Mouse (Mus musculus): ENCODE data around the gene Hsp90ab1. TPM values are rescaled to one million over a fixed set of nuclear protein-coding genes. Genes with fewer than 3 reads are reported as not detected.
A peak's percentile ranks its signal among the peaks of the same experiment; 100 is the strongest.

The Hsp90ab1 gene
- polyA plus RNA-seq, 1 experiment from 2014 or later: 1,098 TPM

DNA sequence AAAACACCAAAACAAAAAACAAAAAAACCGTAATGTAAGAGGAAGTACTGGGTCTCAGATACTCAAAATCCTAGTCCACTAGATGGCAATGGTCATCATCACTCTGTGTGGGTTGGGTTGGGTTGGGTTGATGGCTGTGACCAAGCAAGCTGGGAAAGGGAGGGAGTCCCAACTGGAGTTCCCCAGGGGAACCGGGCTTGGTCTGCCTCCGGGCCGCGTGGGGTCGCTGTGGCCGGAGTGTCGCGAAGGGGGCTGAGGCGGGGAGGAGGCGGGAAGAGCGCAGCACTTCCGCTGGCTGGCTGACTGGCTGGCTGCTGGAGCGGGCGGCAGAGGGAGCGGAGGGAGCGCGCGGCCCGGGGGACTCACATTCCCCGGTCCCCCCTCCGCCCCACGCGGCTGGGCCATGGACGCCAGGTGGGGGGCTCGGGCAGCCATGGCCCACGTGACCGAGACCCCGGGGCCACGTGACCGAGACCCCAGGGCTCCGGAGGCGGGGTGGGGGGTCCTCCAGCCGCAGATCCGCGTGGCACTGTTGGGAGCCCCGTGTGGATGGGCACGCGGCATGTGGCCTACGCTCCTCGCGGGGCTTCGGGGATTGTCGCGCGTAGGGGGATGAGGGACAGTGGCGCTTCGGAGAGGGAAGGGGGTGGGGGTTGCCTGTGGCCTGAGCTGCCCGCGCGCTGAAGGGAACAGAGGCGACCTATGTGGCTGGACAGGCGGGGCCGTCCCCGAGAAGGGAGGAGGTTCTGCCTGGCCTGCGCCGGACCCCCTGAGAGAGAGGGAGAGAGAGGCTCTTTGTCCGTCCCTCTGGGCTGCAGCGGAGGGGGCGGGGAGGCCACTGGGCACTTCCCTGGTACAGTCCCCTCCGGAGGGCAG is 9.2 kb downstream of the Hsp90ab1 start, which contains the start of gene Slc35b2:
Gene Slc35b2, plus strand, starts transcription at position 220 of the 876 bp plus-strand sequence.
- H3K36me3 ChIP-seq: peaks cover 44% of the 10 kb centered on the region
- peak within 1 kb of the TSS; percentile 97 for H3K4me2 ChIP-seq
- peak within 1 kb of the TSS; percentile 81 for H3K27ac ChIP-seq
- peaks cover 2% of the 10 kb centered on the region; the same call in 1 of the 2 replicates for H3K27me3 ChIP-seq (replicated peaks)
- WGBS (ENCODE audit: insufficient replicate concordance): under 1% methylated on average over 58 of the region's 61 CpGs
- no peaks in the 10 kb centered on the region for H3K9me3 ChIP-seq (replicated peaks)
- peak within 1 kb of the TSS; percentile 97 for H3K9ac ChIP-seq
- H3K4me1 ChIP-seq: peaks cover 44% of the 10 kb centered on the region
- H3K4me3 ChIP-seq: peak within 1 kb of the TSS; percentile 86
- ATAC-seq: peak; percentile 79

DNA sequence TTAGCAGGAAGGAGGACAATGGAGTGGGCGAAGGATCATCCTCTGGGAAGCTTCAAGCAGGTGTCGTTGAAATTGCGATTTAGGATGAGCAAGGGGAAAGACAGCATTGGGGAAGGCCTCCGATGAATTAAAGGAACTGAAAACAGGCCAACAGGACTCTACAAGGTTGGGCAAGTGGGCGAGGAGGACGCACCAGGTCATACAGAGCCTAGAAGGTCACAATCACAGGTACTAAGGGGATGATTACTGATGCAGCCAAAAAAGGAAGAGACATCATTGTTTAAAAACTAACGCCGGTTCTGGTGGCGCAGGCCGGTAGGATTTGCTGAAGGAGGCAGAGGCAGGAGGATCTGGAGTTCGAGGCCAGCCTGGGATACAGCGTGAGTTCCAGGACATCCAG is 9.9 kb downstream of the Hsp90ab1 start:
- ATAC-seq: no peak
- Histone ChIP-seq H3K4me3 (no peak overlapping the region), H3K27me3 (replicated peaks) (peaks cover 9% of the 10 kb centered on the region), H3K36me3 (peaks cover 38% of the 10 kb centered on the region), H3K4me1 (peaks cover 39% of the 10 kb centered on the region), H3K9me3 (replicated peaks) (no peaks in the 10 kb centered on the region), H3K4me2 (peak overlapping the region; percentile 97), H3K9ac (no peak overlapping the region), H3K27ac (no peak overlapping the region)
- WGBS (ENCODE audit: insufficient replicate concordance): 65% methylated on average over 12 of the region's 12 CpGs

DNA sequence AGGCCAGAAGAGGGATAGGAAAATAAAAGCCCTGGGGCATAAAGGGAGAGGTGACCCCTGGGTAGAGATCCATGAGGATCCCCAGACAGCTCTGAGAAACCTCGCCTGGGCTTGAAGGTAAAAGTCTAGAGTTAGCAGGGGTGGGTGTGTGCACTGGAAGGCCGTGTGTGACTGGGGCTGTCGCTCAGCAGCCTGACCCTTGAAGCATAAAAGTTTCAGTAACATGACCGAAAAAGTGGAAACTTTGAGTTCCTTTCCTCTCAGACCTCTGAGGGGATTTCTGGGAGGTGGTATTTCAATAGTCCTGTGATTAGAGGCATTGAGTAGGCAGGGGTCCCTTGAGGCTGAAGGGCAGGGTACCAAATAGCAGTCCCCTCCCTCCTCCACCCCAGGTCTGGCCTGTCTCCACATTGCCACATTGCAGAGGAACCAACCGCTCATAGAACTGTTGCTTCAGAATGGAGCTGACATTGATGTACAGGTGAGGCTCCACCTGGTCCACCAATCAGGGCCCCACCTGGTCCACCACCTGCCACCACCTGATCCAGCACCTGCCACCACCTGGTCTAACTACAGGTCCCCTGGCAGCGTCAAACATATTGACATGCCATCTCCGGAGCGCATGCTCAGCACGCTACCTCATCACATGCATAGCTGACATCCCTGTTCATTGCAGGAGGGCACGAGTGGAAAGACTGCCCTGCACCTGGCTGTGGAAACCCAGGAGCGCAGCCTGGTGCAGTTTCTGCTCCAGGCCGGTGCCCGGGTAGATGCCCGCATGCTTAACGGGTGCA is 13.1 kb downstream of the Hsp90ab1 start:
- Histone ChIP-seq H3K4me3 (no peak overlapping the region), H3K4me1 (peaks cover 33% of the 10 kb centered on the region), H3K27me3 (replicated peaks) (peaks cover 34% of the 10 kb centered on the region), H3K27ac (no peak overlapping the region), H3K9me3 (replicated peaks) (no peaks in the 10 kb centered on the region), H3K36me3 (peaks cover 5% of the 10 kb centered on the region; the same call in 1 of the 2 replicates), H3K9ac (no peak overlapping the region), H3K4me2 (no peak overlapping the region)
- WGBS (ENCODE audit: insufficient replicate concordance): 79% methylated on average over 15 of the region's 15 CpGs
- no peak for ATAC-seq

DNA sequence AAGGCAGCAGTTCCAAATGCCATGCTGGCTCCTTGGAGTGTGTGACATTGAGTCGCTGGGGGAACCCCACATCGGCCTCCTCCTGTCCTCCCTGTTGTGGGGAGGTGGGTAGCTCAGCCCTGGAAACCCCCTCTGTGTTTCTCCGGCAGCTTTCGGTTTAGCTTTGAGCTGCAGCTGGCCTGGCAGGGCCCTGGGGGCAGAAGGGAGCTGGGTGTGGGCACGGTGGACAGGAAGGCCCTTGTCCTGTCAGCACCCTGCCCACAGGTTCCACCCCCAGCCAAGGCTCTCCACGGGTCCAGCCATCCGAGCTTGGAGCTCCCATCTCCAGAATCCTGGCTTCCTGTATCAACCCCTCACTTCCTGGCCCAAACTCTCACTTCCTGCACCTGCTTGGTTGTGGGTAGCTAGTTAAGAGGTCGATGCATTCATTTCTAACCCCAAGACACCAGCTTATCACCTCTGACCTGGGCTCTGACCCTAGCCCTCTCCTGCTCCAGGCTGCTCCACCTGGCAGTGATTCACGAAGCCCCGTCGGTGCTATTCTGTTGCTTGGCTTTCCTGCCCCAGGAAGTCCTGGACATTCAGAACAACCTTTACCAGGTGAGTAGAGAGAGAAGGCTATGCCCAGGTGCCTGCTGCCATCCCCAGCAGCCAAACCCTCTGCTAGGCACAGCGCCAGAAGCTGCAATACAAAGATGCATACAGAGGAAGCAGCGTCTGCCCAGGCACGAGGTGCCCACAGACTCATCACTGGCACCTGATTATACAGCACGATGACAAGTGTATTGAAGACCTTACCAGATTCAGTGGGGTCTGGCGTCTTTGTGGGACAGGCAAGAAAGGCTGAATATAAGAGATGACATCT is 14.8 kb downstream of the Hsp90ab1 start:
- WGBS (ENCODE audit: insufficient replicate concordance): 57% methylated on average over 16 of the region's 16 CpGs
- H3K27me3 ChIP-seq (replicated peaks): peaks cover 47% of the 10 kb centered on the region
- H3K9me3 ChIP-seq (replicated peaks): no peaks in the 10 kb centered on the region
- peaks cover 27% of the 10 kb centered on the region for H3K4me1 ChIP-seq
- H3K27ac ChIP-seq: no peak overlapping the region
- ATAC-seq: no peak
- H3K36me3 ChIP-seq: peaks cover 5% of the 10 kb centered on the region; the same call in 1 of the 2 replicates
- peak overlapping the region; percentile 84; the same call in 1 of the 2 replicates for H3K4me2 ChIP-seq
- no peak overlapping the region for H3K4me3 ChIP-seq
- no peak overlapping the region for H3K9ac ChIP-seq

DNA sequence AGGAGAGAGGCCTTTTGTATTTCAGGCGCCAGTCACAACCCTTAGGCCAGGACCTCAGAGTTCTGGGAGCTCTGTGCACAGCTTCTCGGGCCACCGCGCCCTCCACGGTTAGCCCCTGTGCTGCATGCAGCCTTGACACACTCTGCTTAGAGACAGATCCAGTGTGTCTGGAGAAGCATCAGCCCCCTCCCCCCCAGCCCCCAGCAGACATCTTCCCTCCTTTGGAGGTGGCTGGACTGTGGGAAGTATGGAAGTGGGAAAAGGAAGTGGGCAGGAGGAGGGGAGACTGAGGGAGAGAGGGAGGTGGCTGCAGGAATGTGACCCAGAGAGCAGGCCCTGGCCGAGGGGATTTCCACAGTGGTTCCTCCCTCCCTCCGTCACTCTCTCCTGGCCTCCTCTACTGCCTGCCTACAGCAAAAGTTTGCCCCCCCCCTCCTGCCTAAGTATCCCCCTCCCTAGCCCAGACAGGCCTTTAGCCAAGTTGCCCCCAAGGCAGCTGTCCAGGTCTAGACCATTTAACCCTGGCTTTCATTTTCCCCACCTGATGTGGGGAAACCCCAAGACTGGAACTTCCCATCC is 15.7 kb downstream of the Hsp90ab1 start:
- WGBS (ENCODE audit: insufficient replicate concordance): 37% methylated on average over 6 of the region's 7 CpGs
- no peak overlapping the region for H3K9ac ChIP-seq
- H3K4me2 ChIP-seq: peak overlapping the region; percentile 84
- ATAC-seq: no peak
- H3K4me3 ChIP-seq: 0 out of 2 replicates have a peak overlapping the region, but pooled peaks have one; percentile 58
- H3K4me1 ChIP-seq: peaks cover 27% of the 10 kb centered on the region
- peaks cover 48% of the 10 kb centered on the region for H3K27me3 ChIP-seq (replicated peaks)
- H3K36me3 ChIP-seq: peaks cover 5% of the 10 kb centered on the region; the same call in 1 of the 2 replicates
- no peak overlapping the region for H3K27ac ChIP-seq
- H3K9me3 ChIP-seq (replicated peaks): no peaks in the 10 kb centered on the region

DNA sequence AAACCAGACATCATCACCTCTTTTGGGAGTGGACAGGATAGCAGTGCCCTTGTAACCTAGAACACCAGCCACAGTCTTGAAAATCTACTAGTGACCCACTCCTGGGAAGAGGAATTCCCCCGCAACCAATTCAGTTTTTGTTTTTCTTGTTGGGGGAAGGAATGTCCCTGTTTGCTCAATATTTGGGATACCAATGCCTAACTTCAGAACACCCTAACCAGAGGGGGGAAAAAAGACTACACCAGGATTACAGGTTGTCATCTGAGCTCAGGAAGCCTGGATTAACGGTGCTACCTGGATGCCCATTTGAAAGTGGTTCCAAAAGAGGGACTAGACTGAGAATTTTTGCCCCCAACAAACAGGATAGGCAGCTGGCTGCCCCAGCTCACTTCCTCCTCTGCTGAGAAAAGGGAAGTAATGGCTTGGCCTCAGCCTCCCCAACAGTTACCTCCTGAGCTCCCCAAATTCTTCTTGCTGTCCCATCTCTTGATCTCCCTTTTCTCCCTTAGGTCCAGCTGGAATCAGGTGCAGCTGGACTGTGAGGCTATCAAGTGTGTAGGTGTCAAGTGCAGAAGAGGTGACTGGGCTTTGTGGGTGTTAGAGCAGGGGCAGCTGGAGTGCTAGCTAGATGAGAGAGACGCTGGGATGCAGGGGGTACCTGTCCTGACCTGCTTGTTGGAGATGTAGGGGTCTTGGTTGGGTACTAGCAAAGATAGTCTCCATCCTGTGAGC is 16.4 kb downstream of the Hsp90ab1 start:
- peaks cover 53% of the 10 kb centered on the region for H3K27me3 ChIP-seq (replicated peaks)
- H3K27ac ChIP-seq: no peak overlapping the region
- H3K9ac ChIP-seq: peak overlapping the region; percentile 54; the same call in 1 of the 2 replicates

DNA sequence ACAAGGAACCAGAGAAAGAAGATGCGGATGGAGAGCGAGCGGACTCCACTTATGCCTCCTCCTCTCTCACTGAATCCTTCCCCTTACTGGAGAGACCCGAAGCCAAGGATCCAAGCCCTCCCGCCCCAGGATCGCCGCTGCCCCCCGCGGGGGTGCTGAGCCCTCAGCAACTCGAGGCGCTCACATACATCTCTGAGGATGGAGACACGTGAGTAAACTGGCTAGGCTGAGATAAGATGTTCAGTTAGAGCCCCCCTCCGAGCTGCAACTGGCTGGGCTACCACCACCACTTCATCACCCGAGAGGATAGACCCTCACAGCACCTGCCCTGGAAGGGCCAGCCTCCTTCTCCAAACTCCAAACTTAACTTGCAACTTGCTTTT is 17.0 kb downstream of the Hsp90ab1 start:
- 2% methylated on average over 14 of the region's 14 CpGs for WGBS (ENCODE audit: insufficient replicate concordance)
- Histone ChIP-seq H3K27ac (no peak overlapping the region), H3K4me2 (peak overlapping the region; percentile 84), H3K4me3 (peak overlapping the region; percentile 58), H3K27me3 (replicated peaks) (peaks cover 59% of the 10 kb centered on the region), H3K9me3 (replicated peaks) (no peaks in the 10 kb centered on the region), H3K4me1 (peaks cover 31% of the 10 kb centered on the region), H3K36me3 (peaks cover 5% of the 10 kb centered on the region; the same call in 1 of the 2 replicates), H3K9ac (peak overlapping the region; percentile 54)
- no peak for ATAC-seq

More for the DNA sequence above, 16.4 kb downstream of the Hsp90ab1 start:
- Histone ChIP-seq H3K9me3 (replicated peaks) (no peaks in the 10 kb centered on the region), H3K36me3 (peaks cover 5% of the 10 kb centered on the region; the same call in 1 of the 2 replicates), H3K4me1 (peaks cover 31% of the 10 kb centered on the region), H3K4me3 (peak overlapping the region; percentile 58), H3K4me2 (peak overlapping the region; percentile 84)
- ATAC-seq: no peak
- WGBS (ENCODE audit: insufficient replicate concordance): 38% methylated on average over 3 of the region's 3 CpGs

DNA sequence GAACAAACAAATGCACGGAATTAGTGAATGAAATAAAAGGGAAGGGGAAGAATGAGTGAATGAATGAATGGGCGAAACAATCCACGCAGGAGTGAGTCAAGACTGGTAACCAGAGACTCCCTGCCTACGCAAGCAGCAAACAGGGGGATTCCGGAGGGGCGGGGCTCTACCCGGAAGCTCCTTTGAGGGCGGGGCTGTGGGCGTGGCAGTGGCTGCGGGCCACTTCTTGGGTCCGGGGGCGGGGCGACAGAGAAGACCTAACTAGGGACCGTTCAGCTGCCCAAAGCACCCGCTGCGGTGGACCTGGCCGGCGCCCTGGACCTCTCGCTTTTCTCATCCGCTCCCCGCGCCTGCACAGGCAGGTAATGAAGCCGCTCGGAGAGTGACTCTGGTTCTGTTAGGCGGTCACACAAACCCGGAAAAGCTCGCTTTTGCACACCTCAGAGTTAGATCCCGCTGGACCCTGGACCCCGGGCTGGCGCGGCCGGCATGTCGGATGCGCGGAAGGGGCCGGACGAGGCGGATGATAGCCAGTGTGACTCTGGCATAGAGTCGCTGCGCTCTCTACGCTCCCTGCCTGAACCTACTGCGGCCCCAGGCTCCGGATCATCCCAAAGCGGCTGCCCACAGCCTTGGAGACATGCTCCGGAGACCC is 17.5 kb downstream of the Hsp90ab1 start, which contains the start of gene Nfkbie:
Gene Nfkbie, plus strand, starts transcription at position 252 of the 655 bp plus-strand sequence.
- WGBS (ENCODE audit: insufficient replicate concordance): under 1% methylated on average over 45 of the region's 45 CpGs
- H3K27ac ChIP-seq: no peak within 1 kb of the TSS
- peak within 1 kb of the TSS; percentile 84 for H3K4me2 ChIP-seq
- peaks cover 64% of the 10 kb centered on the region for H3K27me3 ChIP-seq (replicated peaks)
- peaks cover 5% of the 10 kb centered on the region; the same call in 1 of the 2 replicates for H3K36me3 ChIP-seq
- ATAC-seq: peak; percentile 77
- peak within 1 kb of the TSS; percentile 58 for H3K4me3 ChIP-seq
- peak within 1 kb of the TSS; percentile 54 for H3K9ac ChIP-seq
- no peaks in the 10 kb centered on the region for H3K9me3 ChIP-seq (replicated peaks)
- H3K4me1 ChIP-seq: peaks cover 31% of the 10 kb centered on the region

DNA sequence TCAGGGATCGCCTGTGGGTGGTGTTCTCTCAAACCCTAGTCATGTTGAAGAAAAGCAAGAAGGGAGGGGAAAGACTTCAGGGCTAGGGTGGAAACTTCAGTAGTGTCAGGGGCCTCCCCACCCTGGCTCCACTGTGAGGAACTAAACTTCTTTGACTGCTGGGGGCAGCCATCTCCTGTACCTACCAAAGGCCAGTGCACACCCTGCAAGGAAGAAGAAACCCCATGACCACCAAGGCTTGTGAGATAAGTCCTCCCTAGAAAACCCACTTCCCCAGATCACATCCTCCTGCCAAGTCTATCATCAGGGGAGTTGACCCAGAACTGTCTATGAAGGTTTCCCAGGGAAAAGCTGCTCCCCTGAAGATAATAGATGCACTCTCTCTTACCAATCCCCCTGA is 18.7 kb downstream of the Hsp90ab1 start:
- no peak overlapping the region for H3K9ac ChIP-seq
- H3K4me1 ChIP-seq: peaks cover 35% of the 10 kb centered on the region

DNA sequence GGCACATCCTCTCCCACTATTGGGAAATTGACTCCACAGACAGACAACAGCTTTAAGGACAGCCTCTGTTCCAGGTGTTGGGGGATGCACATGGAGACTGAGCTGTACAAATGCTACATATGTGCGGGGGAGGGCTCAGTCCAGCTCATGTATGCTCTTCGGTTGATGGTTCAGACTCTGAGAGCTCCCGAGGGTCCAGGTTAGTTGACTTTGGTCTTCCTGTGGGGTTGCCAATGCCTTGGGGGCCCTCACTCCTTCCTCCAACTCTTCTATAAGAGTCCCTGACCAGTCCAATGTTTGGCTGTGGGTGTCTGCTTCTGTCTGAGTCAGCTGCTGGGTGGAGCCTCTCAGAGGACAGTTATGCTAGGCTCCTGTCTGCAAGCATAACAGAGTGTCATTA is 20.0 kb downstream of the Hsp90ab1 start:
- peaks cover 79% of the 10 kb centered on the region for H3K27me3 ChIP-seq (replicated peaks)
- ATAC-seq: no peak
- no peak overlapping the region for H3K27ac ChIP-seq
- no peaks in the 10 kb centered on the region for H3K9me3 ChIP-seq (replicated peaks)
- no peaks in the 10 kb centered on the region for H3K36me3 ChIP-seq
- H3K9ac ChIP-seq: no peak overlapping the region
- no peak overlapping the region for H3K4me2 ChIP-seq
- WGBS (ENCODE audit: insufficient replicate concordance): 66% methylated on average over 3 of the region's 3 CpGs
- H3K4me1 ChIP-seq: peaks cover 47% of the 10 kb centered on the region
- H3K4me3 ChIP-seq: no peak overlapping the region

More for the DNA sequence above, 18.7 kb downstream of the Hsp90ab1 start:
- Histone ChIP-seq H3K27ac (no peak overlapping the region), H3K9me3 (replicated peaks) (no peaks in the 10 kb centered on the region), H3K4me3 (no peak overlapping the region), H3K36me3 (no peaks in the 10 kb centered on the region), H3K27me3 (replicated peaks) (peaks cover 75% of the 10 kb centered on the region), H3K4me2 (no peak overlapping the region)
- WGBS (ENCODE audit: insufficient replicate concordance): 26% methylated on average over 1 of the region's 1 CpGs
- ATAC-seq: no peak
